Mouse (Mus musculus) kidney, postnatal 10 days (tissue): ENCODE results near the gene Lrrn3.

ENCODE experiments used
- DNase-seq: peaks from one replicate; pipeline ENCODE4 v3.0.0; 2021; ENCODE audit warnings: mixed read lengths

Lrrn3 gene

GRCm38 (mm10) chr12:41486331-41486730 is at the start of gene Lrrn3:
Gene Lrrn3, minus strand, starts transcription at chr12:41486431.
- DNase-seq, result no peak

GRCm38 (mm10) chr12:41528410-41528809 is 42.2 kb upstream of the Lrrn3 start:
- DNase-seq, result no peak

GRCm38 (mm10) chr12:41526688-41527087 is 40.5 kb upstream of the Lrrn3 start:
- no peak for DNase-seq

DNA sequence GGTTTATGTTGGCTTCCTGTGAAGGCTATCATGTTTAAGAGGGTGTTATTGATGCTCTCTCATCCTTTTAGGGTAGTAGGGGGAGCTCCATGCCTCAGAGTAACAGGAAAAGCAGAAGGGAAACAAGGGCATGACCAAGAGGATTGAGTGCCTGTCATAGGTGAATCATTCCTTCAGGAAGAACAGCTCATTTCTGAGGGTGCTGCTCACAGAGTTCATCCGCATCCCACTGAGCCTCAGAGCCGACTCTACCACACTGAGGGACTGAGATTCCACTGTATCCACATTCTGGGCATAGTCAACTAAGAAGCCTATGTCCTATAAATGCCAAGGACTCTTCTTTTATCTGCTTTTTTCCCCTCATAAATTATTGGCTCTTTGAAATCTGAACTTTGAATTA is 35.4 kb upstream of the Lrrn3 start:
- DNase-seq, result no peak

DNA sequence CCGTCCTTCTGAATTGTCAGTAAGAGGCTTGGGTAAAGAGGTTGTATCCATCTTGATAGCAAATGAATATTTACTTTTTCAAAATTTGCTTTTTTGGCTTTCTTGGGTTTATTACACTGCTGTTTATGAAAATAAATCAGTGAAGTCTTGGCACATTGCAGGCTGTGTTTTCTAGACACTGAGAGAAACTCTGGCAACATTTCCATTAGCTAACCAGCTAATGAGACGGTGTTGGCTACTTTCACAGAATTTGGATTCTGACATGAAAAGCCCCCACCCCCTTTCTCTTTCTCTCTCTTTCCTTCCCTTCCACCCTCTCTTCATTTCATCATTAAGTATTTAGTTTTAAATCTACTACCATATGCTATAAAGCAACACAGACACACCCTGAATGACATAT is 34.1 kb upstream of the Lrrn3 start:
- no peak for DNase-seq

DNA sequence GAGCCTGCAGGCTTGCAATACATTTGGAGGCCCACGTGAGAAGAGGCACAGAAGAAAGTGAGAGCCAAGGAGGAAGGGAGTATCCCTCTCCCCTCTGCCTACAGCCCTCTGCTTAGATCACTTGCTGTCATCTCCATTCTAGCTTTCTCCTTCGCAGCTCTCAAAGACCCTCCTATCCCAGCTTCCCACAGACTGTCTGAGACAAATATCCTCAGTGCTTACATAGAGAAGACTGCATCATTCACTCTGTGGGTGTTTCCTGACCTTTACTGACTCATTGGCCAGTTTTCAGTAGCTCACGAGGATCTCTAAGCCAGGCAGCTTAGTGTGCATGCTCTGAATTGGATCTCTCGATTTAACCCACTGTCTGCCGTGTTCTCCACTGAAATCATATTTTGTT is 32.7 kb upstream of the Lrrn3 start:
- DNase-seq, result no peak

DNA sequence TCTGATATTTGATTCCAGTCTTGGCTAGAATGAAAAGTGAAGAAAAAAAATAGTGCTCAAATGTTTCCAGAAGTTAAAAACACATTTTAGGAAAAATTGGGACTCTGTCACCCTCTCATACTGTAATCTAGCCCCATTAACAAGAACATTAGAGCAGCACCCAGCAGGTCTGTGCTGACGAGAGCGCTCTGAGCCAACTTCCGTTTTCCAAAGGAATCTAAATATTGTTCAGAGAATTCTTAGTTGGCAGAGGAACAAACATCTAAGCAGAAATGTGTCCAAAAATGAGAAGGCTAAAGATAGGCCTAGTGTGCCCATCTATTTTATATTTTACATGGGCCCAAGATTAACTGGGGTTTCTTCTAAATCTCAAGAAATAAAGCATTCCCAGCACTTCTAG is 24.4 kb upstream of the Lrrn3 start:
- no peak for DNase-seq

- DNase-seq, result no peak
These were observed 22.4 kb upstream of the Lrrn3 start for GRCm38 (mm10) chr12:41508610-41509009.

GRCm38 (mm10) chr12:41500049-41500820 is 14.0 kb upstream of the Lrrn3 start:
- peak; percentile 12 for DNase-seq

DNA sequence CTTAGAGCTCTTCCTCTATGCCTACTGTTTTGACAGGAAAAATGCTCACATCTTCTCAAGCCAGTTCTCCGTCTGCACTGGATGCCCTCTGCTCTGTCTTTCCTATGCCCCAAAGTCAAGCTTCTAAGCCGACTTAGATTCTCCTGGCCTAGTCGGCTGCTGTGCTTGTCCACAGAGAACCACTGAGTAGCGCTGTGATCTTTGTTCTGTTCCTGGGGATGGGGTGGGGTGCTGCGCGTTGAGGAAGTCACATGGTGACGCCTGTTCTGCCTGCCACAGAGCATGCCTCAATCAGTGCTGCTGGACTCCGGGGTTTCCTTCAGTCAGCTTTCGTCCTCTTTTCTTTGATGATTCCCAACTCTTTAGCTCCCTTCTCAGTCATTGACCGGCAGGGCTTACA is 8.4 kb upstream of the Lrrn3 start:
- DNase-seq, result no peak

GRCm38 (mm10) chr12:41487005-41487404 is 774 bp upstream of the Lrrn3 start:
- DNase-seq, result no peak

- peak; percentile 57 for DNase-seq
These were observed 567 bp downstream of the Lrrn3 start for GRCm38 (mm10) chr12:41485512-41486215.

- peak; percentile 11 for DNase-seq
These were observed 1.3 kb downstream of the Lrrn3 start for GRCm38 (mm10) chr12:41484689-41485511.

GRCm38 (mm10) chr12:41483593-41484451 is 2.4 kb downstream of the Lrrn3 start:
- no peak for DNase-seq

DNA sequence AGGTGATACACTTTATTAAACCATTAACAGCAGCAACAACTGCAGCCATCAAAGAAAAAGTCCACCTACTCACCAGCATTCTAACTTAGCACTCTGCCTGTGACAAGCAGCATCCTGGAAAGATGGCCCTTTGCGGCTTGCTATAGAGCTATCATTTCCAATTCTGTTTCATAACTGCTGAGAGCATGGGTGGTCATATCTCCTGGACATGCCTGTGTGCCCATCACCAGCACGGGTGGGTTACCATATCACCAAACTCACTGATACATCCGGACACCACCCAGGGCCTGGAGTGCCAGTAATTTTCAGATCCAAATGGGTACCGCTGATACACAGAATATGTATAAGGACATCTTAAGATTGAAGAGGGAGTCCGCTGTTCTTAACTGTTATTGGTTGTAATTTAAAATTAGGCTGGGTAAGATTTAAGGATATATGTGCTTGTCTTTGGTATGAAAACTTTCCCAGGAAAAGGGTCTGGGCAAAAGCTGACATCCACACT is 3.1 kb downstream of the Lrrn3 start:
- DNase-seq, result no peak

- no peak for DNase-seq
These were observed 4.7 kb downstream of the Lrrn3 start for GRCm38 (mm10) chr12:41481486-41481885.

DNA sequence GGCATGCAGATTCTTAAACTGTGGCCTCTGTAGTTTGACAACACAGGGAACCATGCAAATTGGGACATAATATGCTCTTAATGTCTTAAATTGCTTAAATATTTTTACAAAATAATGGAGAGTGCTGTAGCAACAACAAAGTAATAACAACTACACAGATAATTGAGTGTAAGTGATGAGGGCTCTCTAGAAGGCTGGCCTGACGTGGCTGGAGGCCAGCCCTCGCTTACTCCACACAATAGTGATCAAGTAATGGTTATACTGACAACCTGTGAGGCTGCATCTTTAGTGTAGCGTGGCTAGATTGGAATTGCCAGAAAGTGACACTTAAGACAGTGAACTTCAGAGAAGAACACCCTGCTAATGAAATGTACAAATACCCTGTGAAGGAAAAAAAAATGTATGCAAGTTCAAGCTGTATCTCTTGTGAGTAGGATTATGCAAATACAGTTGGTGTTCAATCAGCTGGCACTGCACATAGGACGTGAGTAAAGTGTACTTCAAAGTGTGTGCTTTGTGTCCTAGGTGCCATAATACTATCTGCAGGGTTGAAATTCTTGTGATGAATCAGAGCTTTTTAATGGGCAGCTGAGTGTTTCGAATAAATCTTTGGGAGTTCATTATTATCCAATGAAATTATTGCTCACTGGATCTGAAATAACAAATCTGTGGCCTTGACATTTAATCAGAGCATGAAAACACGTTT is 17.0 kb downstream of the Lrrn3 start:
- no peak for DNase-seq

DNA sequence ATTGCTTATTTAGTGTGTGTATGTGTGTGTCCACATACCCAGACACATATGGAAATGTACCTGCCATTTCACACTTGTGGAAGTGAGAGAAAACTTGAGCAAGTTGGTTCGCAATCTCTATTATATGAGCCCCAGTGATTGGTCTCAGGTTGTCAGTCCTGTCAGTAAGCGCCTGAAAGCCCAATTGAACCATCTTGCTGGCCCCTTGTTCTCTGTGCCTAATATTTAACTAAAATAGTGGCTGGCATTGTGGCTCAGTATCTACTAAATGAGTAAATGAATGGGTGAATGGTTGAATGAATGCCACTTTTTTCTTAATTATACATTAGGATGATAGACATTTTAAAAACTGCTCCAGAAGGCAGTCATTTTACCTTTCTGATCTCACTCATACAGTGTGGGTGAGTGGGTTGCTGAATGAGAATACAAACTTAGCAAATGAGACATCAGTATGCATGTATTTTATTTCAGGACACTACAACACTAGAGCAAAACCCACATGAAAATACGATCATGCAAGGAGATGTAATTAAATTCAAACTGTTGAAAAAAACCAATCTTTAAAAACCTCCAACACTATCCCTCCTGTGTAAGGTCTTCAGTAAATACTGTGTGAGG is 17.7 kb downstream of the Lrrn3 start:
- no peak for DNase-seq

DNA sequence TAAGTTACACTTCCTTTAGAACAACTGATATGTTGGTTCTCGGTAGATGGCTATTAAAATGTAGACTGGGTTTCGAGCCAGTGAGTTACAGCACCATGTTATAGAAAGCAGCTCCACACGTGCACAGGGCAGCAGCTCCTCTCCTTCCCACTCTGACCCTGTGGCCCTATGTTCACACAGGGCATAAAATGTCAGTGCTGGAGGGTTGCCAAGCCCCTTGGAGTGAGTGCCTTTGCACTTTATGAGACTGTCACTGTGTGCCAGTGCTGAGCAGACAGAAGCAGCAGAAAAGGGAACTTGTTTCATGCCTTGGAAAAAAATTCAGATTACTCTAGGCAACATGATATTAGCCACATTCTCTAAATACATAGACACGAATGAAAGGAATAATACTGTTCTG is 47.8 kb downstream of the Lrrn3 start:
- DNase-seq, result peak; percentile 55

DNA sequence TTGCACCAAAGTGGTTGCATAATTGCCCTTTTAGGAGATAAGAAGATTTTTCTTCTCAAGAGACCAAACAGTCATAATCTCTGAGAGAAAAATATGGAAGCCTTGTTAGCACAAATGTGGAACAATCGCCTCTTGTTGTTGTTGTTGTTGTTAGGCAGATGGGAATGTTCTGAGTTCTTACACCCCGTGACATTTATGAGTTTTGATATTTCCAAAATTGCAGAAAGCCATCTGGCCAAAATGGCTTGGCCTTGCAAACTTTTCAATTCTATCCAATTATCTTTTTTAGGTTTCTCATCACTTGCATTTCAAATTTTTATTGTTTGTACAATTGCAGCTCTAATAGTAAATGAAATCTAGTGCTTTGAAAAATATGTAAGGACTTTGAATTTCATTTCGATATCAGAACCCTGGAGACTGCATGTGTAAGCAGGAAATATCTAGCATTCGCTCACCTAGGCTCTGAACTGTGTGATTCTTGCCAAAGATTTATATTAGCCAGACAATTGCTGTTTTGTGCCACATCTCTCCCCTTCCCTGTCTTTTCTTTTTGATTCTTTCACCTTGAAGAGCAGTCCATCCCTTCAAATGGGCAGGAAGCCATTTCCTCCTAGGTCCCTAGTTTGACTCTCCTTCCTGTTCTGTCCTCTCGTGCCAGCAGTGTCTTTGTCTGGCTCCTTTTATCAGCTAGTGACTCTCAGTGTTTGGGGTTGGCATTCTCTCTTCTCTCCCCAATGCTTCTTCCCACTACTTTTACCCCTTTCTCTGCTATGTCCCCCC is 49.8 kb downstream of the Lrrn3 start:
- no peak for DNase-seq
